Mouse (Mus musculus) limb, embryonic 14.5 days (tissue): Measurements from ENCODE around the gene Sema7a. TPM values are rescaled to one million over a fixed set of nuclear protein-coding genes. Genes with fewer than 3 reads are reported as not detected.

Experiments used
- ATAC-seq: fragments of 200-750 bp; cut with Nextera tagmentation; 2 replicates; pipeline ENCODE4 v1.8.0; 2017; ENCODE audit warnings: low read depth, moderate number of reproducible peaks, moderate TSS enrichment; ENCODE audit not compliant: low FRiP score
- DNase-seq: peaks from one replicate; pipeline ENCODE4 v3.0.0-alpha.2; 2015; ENCODE audit warnings: low spot score
- H3K27ac ChIP-seq: fragments of 300-500 bp; sonication (generic); replicated peaks from 2 replicates; pipeline ENCODE4 v1.5.1; 2014; ENCODE audit warnings: low read depth, mild to moderate bottlenecking, low read length, moderate library complexity, mixed read lengths
- H3K27me3 ChIP-seq: fragments of 300-500 bp; sonication (generic); 2 replicates; pipeline ENCODE4 v1.6.1; 2014; ENCODE audit warnings: low read length, mixed read lengths; ENCODE audit not compliant: control insufficient read depth, insufficient read depth
- H3K36me3 ChIP-seq: fragments of 300-500 bp; sonication (generic); 2 replicates; pipeline ENCODE4 v1.6.1; 2014; ENCODE audit warnings: mild to moderate bottlenecking, low read length, moderate library complexity, mixed read lengths; ENCODE audit not compliant: control insufficient read depth, insufficient read depth
- H3K4me1 ChIP-seq: fragments of 300-500 bp; sonication (generic); 2 replicates; pipeline ENCODE4 v1.6.1; 2014; ENCODE audit warnings: antibody characterized with exemption, low read length, mixed read lengths; ENCODE audit not compliant: control insufficient read depth, insufficient read depth
- H3K4me2 ChIP-seq: fragments of 300-500 bp; sonication (generic); replicated peaks from 2 replicates; pipeline ENCODE4 v1.6.1; 2014; ENCODE audit warnings: low read depth, mild to moderate bottlenecking, low read length, moderate library complexity; ENCODE audit not compliant: severe bottlenecking
- H3K4me3 ChIP-seq: fragments of 300-500 bp; sonication (generic); replicated peaks from 2 replicates; pipeline ENCODE4 v1.5.1; 2014; ENCODE audit warnings: low read length
- H3K9ac ChIP-seq: fragments of 300-500 bp; sonication (generic); 2 replicates; pipeline ENCODE4 v1.6.1; 2014; ENCODE audit warnings: mild to moderate bottlenecking, low read depth, low read length, moderate library complexity; ENCODE audit not compliant: severe bottlenecking
- H3K9me3 ChIP-seq: fragments of 300-500 bp; sonication (generic); 2 replicates; pipeline ENCODE4 v1.6.1; 2016; ENCODE audit warnings: low read length; ENCODE audit not compliant: control insufficient read depth
- POLR2A ChIP-seq: fragments of 200-500 bp; IDR thresholded peaks from 2 replicates; pipeline ENCODE4 v1.8.0; 2012; ENCODE audit warnings: inconsistent platforms, mild to moderate bottlenecking, moderate library complexity, borderline replicate concordance; ENCODE audit not compliant: insufficient read depth, insufficient read length; ENCODE audit errors: extremely low read depth
- WGBS: fragments of 180-500 bp; shearing (Covaris S2); extraction: QIAGEN DNeasy Blood & Tissue Kit; methylation state at CpG from one replicate; pipeline ENCODE4 v1.1.7; 2014; 5-methylcytosine and 5-hydroxymethylcytosine counted together
- polyA plus RNA-seq, 2 experiments: library from polyadenylated mRNA; depleted of rRNA in 1 of 2; stranded (reverse) in 1 of 2; unstranded in 1 of 2; fragments of >200 nt; fragmentation: Nextera tagmentation in 1 of 2; extraction: Ambion mirVana in 1 of 2; gene quantifications; 2 replicates each; pipeline versions ENCODE4 v1.2.1 to v1.2.3; 2012 to 2014

Sema7a gene
- polyA plus RNA-seq, 2 experiments = 1.1 to 7.4 TPM

- ATAC-seq (no peak), DNase-seq (no peak)
- H3K9ac ChIP-seq = no peak overlapping the region
- H3K27ac ChIP-seq = no peak overlapping the region
- 84% methylated on average over 5 of the region's 5 CpGs for WGBS
- H3K4me3 ChIP-seq = no peak overlapping the region
- no peaks in the 10 kb centered on the region for H3K36me3 ChIP-seq
- no peaks in the 10 kb centered on the region for H3K4me1 ChIP-seq
- no peaks in the 10 kb centered on the region for H3K9me3 ChIP-seq
- H3K4me2 ChIP-seq = no peak overlapping the region
- TF ChIP-seq POLR2A = no peak
- H3K27me3 ChIP-seq = no peaks in the 10 kb centered on the region
These were observed 16.9 kb downstream of the Sema7a start for GRCm38 (mm10) chr9:57956838-57957236.

DNA sequence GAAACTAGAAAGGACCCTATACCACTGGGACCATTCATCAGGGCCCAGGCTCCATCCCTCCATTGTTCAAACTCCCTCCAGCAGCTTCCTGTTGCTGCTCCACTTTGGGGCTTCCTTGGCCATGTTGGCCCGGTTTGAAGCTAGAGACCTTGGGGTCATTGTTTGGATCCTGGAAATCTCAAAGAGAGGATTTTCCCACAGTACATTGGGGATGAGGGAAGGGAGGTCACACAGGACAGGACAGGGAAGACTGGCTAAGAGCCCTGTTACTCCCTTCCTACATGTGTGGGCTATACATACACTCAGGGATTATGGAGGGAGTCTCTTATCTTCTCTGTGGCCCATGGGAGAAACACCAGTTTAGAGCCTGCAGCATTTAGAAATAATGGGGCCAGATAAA, 18.7 kb downstream of the Sema7a start:
- DNase-seq = no peak
- Histone ChIP-seq H3K27ac (no peak overlapping the region), H3K4me3 (no peak overlapping the region), H3K27me3 (no peaks in the 10 kb centered on the region), H3K9ac (no peak overlapping the region), H3K4me1 (no peaks in the 10 kb centered on the region), H3K4me2 (no peak overlapping the region), H3K9me3 (no peaks in the 10 kb centered on the region), H3K36me3 (no peaks in the 10 kb centered on the region)
- TF ChIP-seq POLR2A = no peak
- ATAC-seq = no peak
- 88% methylated on average over 1 of the region's 1 CpGs for WGBS

DNA sequence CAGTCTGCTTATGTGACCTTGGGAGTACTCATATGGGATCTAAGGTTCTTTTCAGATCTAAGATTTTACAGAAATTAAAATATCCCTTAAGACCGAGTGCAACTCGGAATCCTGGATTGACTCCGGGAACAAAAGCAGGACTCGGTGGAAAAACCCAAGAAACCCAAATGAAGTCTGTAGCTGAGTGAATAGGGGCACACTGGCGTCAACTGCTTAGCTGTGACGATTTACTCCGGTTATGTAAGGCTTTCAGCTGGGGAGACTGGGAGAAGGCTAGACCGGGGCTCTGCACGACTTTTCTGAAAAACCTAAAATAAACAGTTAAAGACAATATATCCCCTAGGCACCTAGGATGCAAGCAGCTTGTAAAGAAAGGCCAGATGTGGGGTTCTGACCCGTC, 19.5 kb downstream of the Sema7a start:
- Histone ChIP-seq H3K9me3 (no peaks in the 10 kb centered on the region), H3K4me1 (no peaks in the 10 kb centered on the region), H3K9ac (no peak overlapping the region), H3K4me2 (no peak overlapping the region), H3K36me3 (no peaks in the 10 kb centered on the region), H3K4me3 (no peak overlapping the region), H3K27ac (no peak overlapping the region), H3K27me3 (no peaks in the 10 kb centered on the region)
- no peak for TF ChIP-seq POLR2A
- no peak for ATAC-seq
- DNase-seq = no peak
- 54% methylated on average over 10 of the region's 10 CpGs for WGBS

- H3K36me3 ChIP-seq = no peaks in the 10 kb centered on the region
- H3K4me1 ChIP-seq = 0 out of 2 replicates have a peak, but pooled peaks cover 3% of the 10 kb centered on the region
- H3K27ac ChIP-seq = no peak overlapping the region
- no peak for TF ChIP-seq POLR2A
- H3K4me2 ChIP-seq = no peak overlapping the region
- DNase-seq (no peak), ATAC-seq (no peak)
- H3K9me3 ChIP-seq = no peaks in the 10 kb centered on the region
- WGBS = 77% methylated on average over 17 of the region's 17 CpGs
- no peak overlapping the region for H3K9ac ChIP-seq
- no peaks in the 10 kb centered on the region for H3K27me3 ChIP-seq
- H3K4me3 ChIP-seq = no peak overlapping the region
These were observed 20.3 kb downstream of the Sema7a start for GRCm38 (mm10) chr9:57959886-57960866.

DNA sequence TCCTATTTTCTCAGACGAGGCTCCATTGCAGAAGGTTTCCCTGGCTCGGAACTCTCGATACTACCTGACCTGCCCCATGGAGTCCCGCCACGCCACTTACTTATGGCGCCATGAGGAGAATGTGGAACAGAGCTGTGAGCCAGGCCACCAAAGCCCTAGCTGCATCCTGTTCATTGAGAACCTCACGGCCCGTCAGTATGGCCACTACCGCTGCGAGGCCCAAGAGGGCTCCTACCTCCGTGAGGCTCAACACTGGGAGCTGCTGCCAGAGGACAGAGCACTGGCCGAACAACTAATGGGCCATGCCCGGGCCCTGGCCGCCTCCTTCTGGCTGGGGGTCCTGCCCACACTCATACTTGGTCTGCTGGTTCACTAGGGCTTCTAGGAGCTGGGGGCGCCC, 21.3 kb downstream of the Sema7a start:
- Histone ChIP-seq H3K27me3 (no peaks in the 10 kb centered on the region), H3K36me3 (no peaks in the 10 kb centered on the region), H3K9me3 (no peaks in the 10 kb centered on the region), H3K4me1 (0 out of 2 replicates have a peak, but pooled peaks cover 4% of the 10 kb centered on the region), H3K27ac (no peak overlapping the region), H3K9ac (no peak overlapping the region), H3K4me3 (no peak overlapping the region), H3K4me2 (no peak overlapping the region)
- 89% methylated on average over 15 of the region's 15 CpGs for WGBS
- DNase-seq (no peak), ATAC-seq (no peak)
- no peak for TF ChIP-seq POLR2A
